Mouse (Mus musculus) spleen, adult 2 months (tissue): ENCODE measurements around the gene Lrrtm3.

Source experiments
- CTCF ChIP-seq: fragments of 200-500 bp; IDR thresholded peaks from 2 replicates; pipeline ENCODE4 v1.5.1; 2011; ENCODE audit warnings: mild to moderate bottlenecking, inconsistent platforms; ENCODE audit not compliant: insufficient read depth, insufficient read length, insufficient replicate concordance; ENCODE audit errors: extremely low read depth
- POLR2A ChIP-seq: fragments of 200-500 bp; IDR thresholded peaks from 2 replicates; pipeline ENCODE4 v1.6.1; 2011; ENCODE audit warnings: low read depth, low read length, inconsistent platforms

- no peak for TF ChIP-seq CTCF
- TF ChIP-seq POLR2A = no peak
Measured at GRCm38 (mm10) chr10:64083813-64084212, 6.3 kb downstream of the Lrrtm3 start.
